Mouse (Mus musculus) olfactory bulb, adult 2 months (tissue): ENCODE data around the gene Armc2.

Source experiments
- CTCF ChIP-seq: fragments of 200-500 bp; IDR thresholded peaks from 2 replicates; pipeline ENCODE4 v1.5.1; 2012; ENCODE audit warnings: low read depth, mild to moderate bottlenecking, low read length, moderate library complexity; ENCODE audit not compliant: insufficient read depth
- POLR2A ChIP-seq: fragments of 200-500 bp; IDR thresholded peaks from 2 replicates; pipeline ENCODE4 v1.6.1; 2012; ENCODE audit warnings: mild to moderate bottlenecking, low read depth, low read length, moderate library complexity; ENCODE audit not compliant: insufficient read depth

- TF ChIP-seq CTCF (no peak), POLR2A (no peak)
Measured at GRCm38 (mm10) chr10:42001260-42001659, 17.0 kb downstream of the Armc2 start.
